Mouse (Mus musculus): ENCODE results near the gene Vav3. TPM values are rescaled to one million over a fixed set of nuclear protein-coding genes. Genes with fewer than 3 reads are reported as not detected.
A peak's percentile ranks its signal among the peaks of the same experiment; 100 is the strongest.

Vav3 gene
- polyA plus RNA-seq, 1 experiment from 2014 or later = 10.4 TPM

DNA sequence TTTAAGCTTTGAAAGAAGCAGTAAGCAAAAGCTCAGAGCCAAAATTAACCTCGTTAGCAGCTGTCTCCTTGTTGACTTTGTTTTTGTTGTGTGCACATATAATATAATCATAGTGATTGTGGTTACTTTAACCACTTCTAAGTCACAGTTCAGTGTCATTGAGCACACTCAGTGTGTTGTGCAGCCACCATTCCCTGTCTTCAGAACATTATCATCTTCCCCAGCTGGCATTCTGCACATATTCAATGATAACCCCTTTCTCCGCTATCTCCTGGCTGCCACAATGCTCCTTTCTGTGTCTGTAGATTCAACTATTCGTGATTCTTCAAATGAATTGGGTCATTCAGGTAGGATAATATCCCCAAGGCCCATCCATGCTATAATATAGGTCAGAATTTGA is 21.9 kb downstream of the Vav3 start:
- H3K27ac ChIP-seq (ENCODE audit: low read depth, low read length) = no peak overlapping the region
- 72% methylated on average over 3 of the region's 3 CpGs for WGBS
- no peaks in the 10 kb centered on the region for H3K27me3 ChIP-seq (replicated peaks; ENCODE audit: control insufficient read depth, insufficient read depth, low read length)
- no peaks in the 10 kb centered on the region for H3K36me3 ChIP-seq (ENCODE audit: control insufficient read depth, insufficient read depth)
- no peak overlapping the region for H3K9ac ChIP-seq (ENCODE audit: low read depth, low read length)
- no peak for TF ChIP-seq CTCF (IDR thresholded peaks at IDR 0.05; ENCODE audit: low read depth)
- no peaks in the 10 kb centered on the region for H3K9me3 ChIP-seq (ENCODE audit: control insufficient read depth)
- no peak overlapping the region for H3K4me2 ChIP-seq (replicated peaks; ENCODE audit: low read depth)
- ATAC-seq = no peak
- no peak overlapping the region for H3K4me3 ChIP-seq (ENCODE audit: low read depth, low read length)
- no peaks in the 10 kb centered on the region for H3K4me1 ChIP-seq (replicated peaks; ENCODE audit: control insufficient read depth, insufficient read depth, low read length)

DNA sequence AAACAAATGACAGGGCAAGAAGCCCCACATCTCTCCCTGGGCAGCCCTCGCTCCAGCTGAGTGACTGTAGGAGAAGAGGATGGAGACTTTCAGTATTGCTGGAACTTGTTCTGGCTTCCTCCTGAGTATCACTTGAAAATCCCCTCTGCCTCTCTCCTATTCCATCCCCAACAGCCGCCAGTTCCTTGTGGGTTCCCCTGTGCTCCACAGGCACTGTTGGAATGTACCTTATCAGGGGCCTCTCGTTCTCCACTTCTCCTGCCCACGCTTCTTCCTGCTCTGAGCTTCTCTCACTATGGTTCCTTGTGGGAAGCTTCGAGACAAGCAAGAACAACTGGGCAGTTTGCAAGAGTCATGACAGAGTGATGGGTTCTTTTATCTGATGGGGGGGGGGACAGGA is 23.1 kb downstream of the Vav3 start:
- Histone ChIP-seq H3K4me2 (replicated peaks; ENCODE audit: low read depth) (no peak overlapping the region), H3K9me3 (ENCODE audit: control insufficient read depth) (no peaks in the 10 kb centered on the region), H3K4me3 (ENCODE audit: low read depth, low read length) (no peak overlapping the region), H3K27ac (ENCODE audit: low read depth, low read length) (no peak overlapping the region), H3K27me3 (replicated peaks; ENCODE audit: control insufficient read depth, insufficient read depth, low read length) (no peaks in the 10 kb centered on the region), H3K4me1 (replicated peaks; ENCODE audit: control insufficient read depth, insufficient read depth, low read length) (no peaks in the 10 kb centered on the region), H3K36me3 (ENCODE audit: control insufficient read depth, insufficient read depth) (no peaks in the 10 kb centered on the region), H3K9ac (ENCODE audit: low read depth, low read length) (no peak overlapping the region)
- no peak for TF ChIP-seq CTCF (IDR thresholded peaks at IDR 0.05; ENCODE audit: low read depth)
- no peak for ATAC-seq
- WGBS = 52% methylated on average over 5 of the region's 5 CpGs

DNA sequence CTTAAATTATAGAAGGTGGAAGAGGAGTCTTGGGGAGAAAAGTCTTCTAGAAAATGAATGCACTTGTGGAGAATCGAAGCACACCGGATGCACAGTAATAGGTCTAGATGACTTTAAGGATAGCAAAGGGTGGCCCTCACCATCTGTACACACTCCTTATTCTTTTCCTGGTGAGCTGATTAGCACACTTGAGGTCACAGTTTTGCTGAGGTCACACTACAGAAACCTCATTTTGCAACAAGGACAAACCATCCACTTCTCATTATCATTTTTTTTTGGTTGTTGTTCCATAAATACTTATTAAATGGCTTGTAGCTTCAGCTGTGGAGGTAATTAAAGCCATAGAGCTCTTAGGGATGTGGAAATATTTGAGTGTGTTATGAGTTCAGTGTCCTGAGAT is 25.4 kb downstream of the Vav3 start:
- H3K27ac ChIP-seq (ENCODE audit: low read depth, low read length) = no peak overlapping the region
- H3K9ac ChIP-seq (ENCODE audit: low read depth, low read length) = no peak overlapping the region
- no peaks in the 10 kb centered on the region for H3K4me1 ChIP-seq (replicated peaks; ENCODE audit: control insufficient read depth, insufficient read depth, low read length)
- WGBS = 86% methylated on average over 2 of the region's 2 CpGs
- no peak overlapping the region for H3K4me3 ChIP-seq (ENCODE audit: low read depth, low read length)
- H3K9me3 ChIP-seq (ENCODE audit: control insufficient read depth) = no peaks in the 10 kb centered on the region
- no peak for ATAC-seq
- no peak for TF ChIP-seq CTCF (IDR thresholded peaks at IDR 0.05; ENCODE audit: low read depth)
- no peak overlapping the region for H3K4me2 ChIP-seq (replicated peaks; ENCODE audit: low read depth)
- H3K27me3 ChIP-seq (replicated peaks; ENCODE audit: control insufficient read depth, insufficient read depth, low read length) = no peaks in the 10 kb centered on the region
- no peaks in the 10 kb centered on the region for H3K36me3 ChIP-seq (ENCODE audit: control insufficient read depth, insufficient read depth)

DNA sequence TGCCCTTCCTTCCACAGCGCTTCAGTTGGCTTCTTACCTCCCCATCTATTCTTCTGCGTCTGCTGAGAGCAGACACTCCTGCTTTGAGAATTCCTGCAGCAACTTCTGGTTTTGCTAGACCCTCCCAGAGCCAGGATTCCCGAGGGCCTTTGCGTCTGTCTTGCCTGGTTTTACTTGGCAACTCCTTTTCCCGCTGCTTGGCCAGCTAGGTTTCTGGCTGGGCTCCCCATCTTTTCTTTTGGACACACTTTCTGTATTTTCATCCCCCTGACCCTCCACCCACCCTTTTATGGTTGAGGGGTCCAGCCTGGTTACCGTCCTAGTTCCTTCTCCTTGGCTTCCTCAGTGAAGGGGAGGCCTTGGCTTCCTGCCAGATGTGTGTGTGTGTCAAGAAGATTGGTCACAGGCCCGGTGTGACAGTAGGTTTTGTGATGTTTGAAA is 26.0 kb downstream of the Vav3 start:
- Histone ChIP-seq H3K4me1 (replicated peaks; ENCODE audit: control insufficient read depth, insufficient read depth, low read length) (no peaks in the 10 kb centered on the region), H3K9ac (ENCODE audit: low read depth, low read length) (no peak overlapping the region), H3K9me3 (ENCODE audit: control insufficient read depth) (no peaks in the 10 kb centered on the region), H3K27me3 (replicated peaks; ENCODE audit: control insufficient read depth, insufficient read depth, low read length) (no peaks in the 10 kb centered on the region), H3K4me2 (replicated peaks; ENCODE audit: low read depth) (no peak overlapping the region), H3K4me3 (ENCODE audit: low read depth, low read length) (no peak overlapping the region), H3K36me3 (ENCODE audit: control insufficient read depth, insufficient read depth) (no peaks in the 10 kb centered on the region), H3K27ac (ENCODE audit: low read depth, low read length) (no peak overlapping the region)
- 46% methylated on average over 7 of the region's 7 CpGs for WGBS
- ATAC-seq = no peak
- TF ChIP-seq CTCF (IDR thresholded peaks at IDR 0.05; ENCODE audit: low read depth) = no peak

DNA sequence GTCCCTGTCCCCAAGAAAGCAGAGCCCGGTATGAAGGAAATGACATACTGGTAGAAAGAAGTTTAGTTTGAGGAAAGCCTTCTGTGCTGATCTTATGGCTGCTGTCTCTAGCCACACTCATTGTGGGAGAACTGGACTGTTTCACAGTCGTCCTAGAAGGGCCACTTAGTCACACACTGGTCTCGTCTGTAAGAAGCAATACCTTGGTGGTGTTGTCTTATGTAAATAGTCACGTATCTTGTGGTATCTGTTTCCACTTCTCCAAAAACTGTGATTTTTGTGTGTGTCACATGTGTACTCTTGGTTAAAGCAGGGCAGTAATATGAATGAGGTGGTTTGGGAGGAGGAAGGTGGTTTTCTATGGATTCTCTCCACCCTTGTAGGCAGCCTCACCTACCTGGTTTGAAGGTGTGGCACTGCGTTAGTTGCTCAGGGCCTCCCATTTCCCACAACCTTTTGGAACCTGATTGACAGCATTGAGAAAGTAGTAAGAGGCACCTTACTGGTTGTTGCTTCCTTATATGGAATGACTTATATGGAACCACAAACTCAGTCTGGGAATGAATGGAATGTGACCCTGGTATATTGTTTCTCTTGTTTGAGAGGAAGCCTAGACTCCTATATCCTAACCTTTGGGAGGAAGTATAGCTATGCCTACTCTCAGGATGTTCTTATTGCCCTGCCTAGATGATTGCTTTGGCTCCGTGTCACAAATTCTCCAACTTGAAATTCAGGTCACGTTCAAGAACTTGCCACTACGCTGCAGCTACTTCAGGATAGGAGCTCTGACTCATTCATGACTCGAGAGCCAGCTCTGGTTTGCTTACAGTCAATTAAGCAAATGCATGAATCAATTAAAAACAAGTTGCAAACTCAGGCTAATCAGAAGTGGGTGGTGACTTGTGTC is 28.2 kb downstream of the Vav3 start:
- WGBS = 52% methylated on average over 9 of the region's 9 CpGs
- ATAC-seq = peak; percentile 41; the same call in 1 of the 2 replicates

DNA sequence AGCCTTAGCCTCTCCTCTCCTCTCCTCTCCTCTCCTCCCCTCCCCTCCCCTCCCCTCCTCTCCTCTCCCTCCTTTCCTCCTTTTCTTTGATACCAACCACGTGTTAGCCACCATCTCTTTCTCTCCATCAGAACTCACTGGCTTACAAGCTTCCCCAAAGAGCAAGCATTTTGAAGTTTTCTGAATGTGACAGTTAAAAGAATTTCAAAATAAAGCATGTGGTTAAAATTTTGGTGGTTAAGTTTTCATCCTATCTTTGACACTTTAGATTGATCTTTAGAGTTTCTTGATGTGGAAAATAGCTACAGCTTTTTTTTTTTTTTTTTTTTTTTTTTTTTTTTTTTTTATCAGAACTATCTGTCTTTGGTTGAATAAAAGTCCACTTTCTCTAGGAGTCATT is 31.1 kb downstream of the Vav3 start:
- no peak for ATAC-seq
- TF ChIP-seq CTCF (IDR thresholded peaks at IDR 0.05; ENCODE audit: low read depth) = no peak
- H3K9me3 ChIP-seq (ENCODE audit: control insufficient read depth) = no peaks in the 10 kb centered on the region
- no peak overlapping the region for H3K9ac ChIP-seq (ENCODE audit: low read depth, low read length)
- H3K4me3 ChIP-seq (ENCODE audit: low read depth, low read length) = no peak overlapping the region
- H3K4me1 ChIP-seq (replicated peaks; ENCODE audit: control insufficient read depth, insufficient read depth, low read length) = no peaks in the 10 kb centered on the region
- 80% methylated on average over 1 of the region's 1 CpGs for WGBS
- no peaks in the 10 kb centered on the region for H3K27me3 ChIP-seq (replicated peaks; ENCODE audit: control insufficient read depth, insufficient read depth, low read length)
- H3K36me3 ChIP-seq (ENCODE audit: control insufficient read depth, insufficient read depth) = no peaks in the 10 kb centered on the region
- H3K4me2 ChIP-seq (replicated peaks; ENCODE audit: low read depth) = no peak overlapping the region
- H3K27ac ChIP-seq (ENCODE audit: low read depth, low read length) = no peak overlapping the region

More for the DNA sequence above, 28.2 kb downstream of the Vav3 start:
- Histone ChIP-seq H3K27me3 (replicated peaks; ENCODE audit: control insufficient read depth, insufficient read depth, low read length) (no peaks in the 10 kb centered on the region), H3K4me1 (replicated peaks; ENCODE audit: control insufficient read depth, insufficient read depth, low read length) (no peaks in the 10 kb centered on the region), H3K9me3 (ENCODE audit: control insufficient read depth) (no peaks in the 10 kb centered on the region), H3K36me3 (ENCODE audit: control insufficient read depth, insufficient read depth) (no peaks in the 10 kb centered on the region), H3K4me3 (ENCODE audit: low read depth, low read length) (no peak overlapping the region), H3K4me2 (replicated peaks; ENCODE audit: low read depth) (no peak overlapping the region), H3K9ac (ENCODE audit: low read depth, low read length) (no peak overlapping the region), H3K27ac (ENCODE audit: low read depth, low read length) (no peak overlapping the region)
- no peak for TF ChIP-seq CTCF (IDR thresholded peaks at IDR 0.05; ENCODE audit: low read depth)

All from intestine, postnatal 0 days (tissue).